Mouse (Mus musculus): ENCODE measurements around the gene Gm26566. TPM values are rescaled to one million over a fixed set of nuclear protein-coding genes. Genes with fewer than 3 reads are reported as not detected.

Gm26566 gene
- 0.84 and 1.0 TPM in 2 replicates for polyA plus RNA-seq (2015; fragmentation: Nextera tagmentation; extraction: Ambion mirVana)

DNA sequence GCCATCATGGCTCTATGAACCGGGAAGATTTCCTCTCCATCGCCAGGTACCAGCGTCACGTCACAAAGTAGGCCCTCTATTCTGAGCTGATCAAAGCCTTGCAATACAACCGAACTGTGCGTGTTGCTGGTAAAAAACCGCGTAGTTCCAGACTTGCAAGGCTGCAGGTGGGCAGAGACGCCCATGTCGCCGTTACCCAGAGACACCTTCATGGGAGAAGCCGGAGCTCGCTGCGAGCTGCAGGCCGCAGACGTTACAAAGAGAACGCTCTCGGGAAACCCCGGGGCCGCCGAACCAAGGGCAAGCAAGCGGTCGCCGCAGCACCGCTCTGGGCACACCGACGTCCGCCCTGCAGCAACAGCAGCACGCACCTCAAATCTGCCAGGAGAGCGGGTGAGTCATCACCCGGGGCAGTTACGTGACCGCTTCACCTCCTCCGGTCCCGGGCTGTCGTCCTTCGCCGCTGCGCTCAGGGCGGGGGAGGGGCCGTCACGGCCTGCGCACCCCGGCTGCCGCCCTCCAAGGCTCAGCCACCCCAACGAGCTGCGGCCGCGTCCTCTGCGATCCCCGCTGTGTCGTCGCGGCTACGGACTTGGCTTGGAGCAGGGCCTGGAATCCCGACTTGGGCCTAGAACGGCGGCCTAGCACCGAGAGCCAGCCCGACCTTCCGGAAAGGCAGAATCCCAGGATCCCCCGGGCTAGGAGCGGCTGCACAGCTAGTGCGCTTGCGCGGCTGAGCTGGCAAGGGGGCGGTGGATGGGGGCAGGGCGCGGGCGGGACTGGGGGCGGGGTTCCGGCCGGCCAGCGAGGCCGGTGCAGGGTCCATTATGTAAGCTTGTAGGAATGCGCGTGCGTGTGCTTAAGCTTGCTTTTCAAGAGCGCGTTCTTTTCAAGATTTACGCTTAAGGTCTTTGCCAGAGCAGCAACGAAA is at the start of gene Gm26566, which contains the start of gene Klhl9:
Gene Gm26566 (plus strand): TSS at position 15 of the 931 bp plus-strand sequence.
Gene Klhl9 (minus strand): TSS at position 675 of the 931 bp plus-strand sequence.
- Histone ChIP-seq H3K27me3 (no peaks in the 10 kb centered on the region), H3K9ac (peak within 1 kb of the TSS; percentile 99), H3K36me3 (peaks cover 10% of the 10 kb centered on the region), H3K4me3 (peak within 1 kb of the TSS; percentile 94), H3K4me1 (peaks cover 23% of the 10 kb centered on the region), H3K9me3 (no peaks in the 10 kb centered on the region), H3K27ac (peak within 1 kb of the TSS; percentile 97), H3K4me2 (peak within 1 kb of the TSS; percentile 81)
- ATAC-seq (ENCODE audit: insufficient number of reproducible peaks, insufficient read depth, low FRiP score, low TSS enrichment, low read depth) = peak; percentile 95
- WGBS = under 1% methylated on average over 82 of the region's 82 CpGs

GRCm38 (mm10) chr4:88676824-88677223 is 44.8 kb upstream of the Gm26566 start, which contains the start of gene Ifna16:
Ifna16 (minus strand) TSS chr4:88676924.
- ATAC-seq (ENCODE audit: insufficient number of reproducible peaks, insufficient read depth, low FRiP score, low TSS enrichment, low read depth) = no peak
- Histone ChIP-seq H3K9ac (no peak within 1 kb of the TSS), H3K4me1 (no peaks in the 10 kb centered on the region), H3K4me2 (no peak within 1 kb of the TSS), H3K27ac (no peak within 1 kb of the TSS), H3K4me3 (no peak within 1 kb of the TSS), H3K36me3 (no peaks in the 10 kb centered on the region), H3K27me3 (no peaks in the 10 kb centered on the region), H3K9me3 (no peaks in the 10 kb centered on the region)
- 83% methylated on average over 1 of the region's 1 CpGs for WGBS

DNA sequence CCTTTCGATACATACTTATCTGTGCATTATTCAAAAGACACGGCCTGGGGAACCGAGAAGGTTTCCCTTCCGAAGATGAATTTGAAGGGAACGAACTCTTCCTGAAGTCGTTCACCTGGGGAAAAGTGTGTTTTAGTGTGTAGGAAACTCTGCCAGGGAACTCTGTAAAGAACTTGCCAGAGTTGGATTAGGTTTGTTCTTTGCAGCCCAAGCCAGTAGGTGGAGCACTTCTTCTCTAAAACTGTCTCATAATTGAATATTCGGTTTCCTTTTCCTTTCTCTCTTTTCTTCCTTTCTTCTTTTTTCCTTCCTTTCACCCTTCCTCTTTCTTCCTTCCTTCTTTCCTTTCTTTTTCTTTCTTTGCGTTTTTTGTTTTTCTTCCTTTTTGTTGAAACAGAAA is 41.2 kb upstream of the Gm26566 start:
- Histone ChIP-seq H3K9ac (no peak overlapping the region), H3K4me2 (no peak overlapping the region)
- ATAC-seq (ENCODE audit: insufficient number of reproducible peaks, insufficient read depth, low FRiP score, low TSS enrichment, low read depth) = no peak

GRCm38 (mm10) chr4:88681353-88681752 is 40.3 kb upstream of the Gm26566 start:
- no peaks in the 10 kb centered on the region for H3K9me3 ChIP-seq
- H3K27ac ChIP-seq = no peak overlapping the region
- ATAC-seq (ENCODE audit: insufficient number of reproducible peaks, insufficient read depth, low FRiP score, low TSS enrichment, low read depth) = no peak
- H3K9ac ChIP-seq = no peak overlapping the region
- H3K4me2 ChIP-seq = no peak overlapping the region
- H3K4me3 ChIP-seq = no peak overlapping the region
- H3K4me1 ChIP-seq = no peaks in the 10 kb centered on the region
- no peaks in the 10 kb centered on the region for H3K36me3 ChIP-seq
- no peaks in the 10 kb centered on the region for H3K27me3 ChIP-seq
- 71% methylated on average over 3 of the region's 3 CpGs for WGBS

More for the DNA sequence above, 41.2 kb upstream of the Gm26566 start:
- no peaks in the 10 kb centered on the region for H3K9me3 ChIP-seq
- H3K27me3 ChIP-seq = no peaks in the 10 kb centered on the region
- no peaks in the 10 kb centered on the region for H3K36me3 ChIP-seq
- WGBS = 50% methylated on average over 8 of the region's 8 CpGs
- H3K4me1 ChIP-seq = no peaks in the 10 kb centered on the region
- no peak overlapping the region for H3K27ac ChIP-seq
- no peak overlapping the region for H3K4me3 ChIP-seq

- H3K27me3 ChIP-seq = no peaks in the 10 kb centered on the region
- H3K36me3 ChIP-seq = no peaks in the 10 kb centered on the region
- no peaks in the 10 kb centered on the region for H3K9me3 ChIP-seq
- 86% methylated on average over 1 of the region's 1 CpGs for WGBS
- H3K4me1 ChIP-seq = no peaks in the 10 kb centered on the region
- H3K27ac ChIP-seq = no peak within 1 kb of the TSS
- H3K4me3 ChIP-seq = no peak within 1 kb of the TSS
- ATAC-seq (ENCODE audit: insufficient number of reproducible peaks, insufficient read depth, low FRiP score, low TSS enrichment, low read depth) = no peak
- H3K4me2 ChIP-seq = no peak within 1 kb of the TSS
- no peak within 1 kb of the TSS for H3K9ac ChIP-seq
Observed at GRCm38 (mm10) chr4:88683812-88684211, 37.8 kb upstream of the Gm26566 start, which contains the start of gene Ifna2. Ifna2 (minus strand) TSS chr4:88683912.

DNA sequence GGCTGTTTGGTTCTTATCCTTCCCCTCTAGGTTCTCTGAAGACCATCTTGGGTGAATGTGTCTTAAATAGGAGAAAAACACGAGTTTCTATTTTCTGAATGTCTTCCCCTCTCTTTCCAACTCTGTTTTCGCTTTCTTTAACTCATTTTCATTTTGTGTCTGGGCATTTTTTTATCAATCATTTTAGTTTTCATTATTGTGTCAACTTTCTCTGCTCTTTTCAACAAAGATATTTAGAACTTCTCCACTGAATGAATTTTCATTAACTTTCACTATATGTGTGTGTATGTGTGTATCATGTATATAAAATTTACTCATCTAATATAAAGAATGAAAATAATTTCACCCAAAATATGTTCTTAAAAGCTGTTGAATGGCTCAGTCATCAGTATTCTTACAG is 30.3 kb upstream of the Gm26566 start, which contains the start of gene Ifnab:
Gene Ifnab (minus strand): TSS at position 101 of the 400 bp plus-strand sequence.
- H3K9me3 ChIP-seq = no peaks in the 10 kb centered on the region
- H3K9ac ChIP-seq = no peak within 1 kb of the TSS
- H3K27ac ChIP-seq = no peak within 1 kb of the TSS
- no peaks in the 10 kb centered on the region for H3K4me1 ChIP-seq
- ATAC-seq (ENCODE audit: insufficient number of reproducible peaks, insufficient read depth, low FRiP score, low TSS enrichment, low read depth) = no peak
- H3K36me3 ChIP-seq = no peaks in the 10 kb centered on the region
- H3K4me2 ChIP-seq = no peak within 1 kb of the TSS
- 71% methylated on average over 2 of the region's 2 CpGs for WGBS
- H3K4me3 ChIP-seq = no peak within 1 kb of the TSS
- H3K27me3 ChIP-seq = peaks cover 2% of the 10 kb centered on the region; the same call in 1 of the 2 replicates

DNA sequence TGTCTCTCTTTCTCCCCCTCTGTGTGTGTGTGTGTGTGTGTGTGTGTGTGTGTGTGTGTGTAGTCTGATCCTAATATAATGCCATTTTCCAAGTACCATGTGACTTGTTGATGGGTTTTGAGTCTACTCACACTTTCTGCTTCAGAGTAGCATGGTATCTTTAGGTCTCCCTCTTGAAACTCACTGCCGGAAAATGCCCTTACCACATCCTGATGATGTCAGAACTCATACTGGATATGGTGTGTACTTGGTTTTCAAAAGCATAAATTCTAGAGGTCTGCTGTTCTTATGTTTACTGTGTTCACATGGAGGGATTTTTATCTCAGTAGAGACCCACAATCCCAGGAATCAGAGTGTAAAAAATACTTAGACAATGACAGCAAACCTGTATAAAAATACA is 29.1 kb upstream of the Gm26566 start:
- no peak overlapping the region for H3K9ac ChIP-seq
- no peaks in the 10 kb centered on the region for H3K36me3 ChIP-seq
- 74% methylated on average over 1 of the region's 1 CpGs for WGBS

GRCm38 (mm10) chr4:88693392-88693791 is 28.2 kb upstream of the Gm26566 start:
- Histone ChIP-seq H3K9ac (no peak overlapping the region), H3K27me3 (peaks cover 3% of the 10 kb centered on the region; the same call in 1 of the 2 replicates), H3K27ac (no peak overlapping the region), H3K4me1 (no peaks in the 10 kb centered on the region), H3K9me3 (no peaks in the 10 kb centered on the region), H3K4me3 (no peak overlapping the region), H3K36me3 (no peaks in the 10 kb centered on the region), H3K4me2 (no peak overlapping the region)
- WGBS = 86% methylated on average over 2 of the region's 2 CpGs
- ATAC-seq (ENCODE audit: insufficient number of reproducible peaks, insufficient read depth, low FRiP score, low TSS enrichment, low read depth) = no peak

More for the DNA sequence above, 29.1 kb upstream of the Gm26566 start:
- Histone ChIP-seq H3K27me3 (peaks cover 3% of the 10 kb centered on the region; the same call in 1 of the 2 replicates), H3K4me2 (no peak overlapping the region), H3K4me3 (no peak overlapping the region), H3K4me1 (no peaks in the 10 kb centered on the region), H3K9me3 (no peaks in the 10 kb centered on the region), H3K27ac (no peak overlapping the region)
- ATAC-seq (ENCODE audit: insufficient number of reproducible peaks, insufficient read depth, low FRiP score, low TSS enrichment, low read depth) = no peak

DNA sequence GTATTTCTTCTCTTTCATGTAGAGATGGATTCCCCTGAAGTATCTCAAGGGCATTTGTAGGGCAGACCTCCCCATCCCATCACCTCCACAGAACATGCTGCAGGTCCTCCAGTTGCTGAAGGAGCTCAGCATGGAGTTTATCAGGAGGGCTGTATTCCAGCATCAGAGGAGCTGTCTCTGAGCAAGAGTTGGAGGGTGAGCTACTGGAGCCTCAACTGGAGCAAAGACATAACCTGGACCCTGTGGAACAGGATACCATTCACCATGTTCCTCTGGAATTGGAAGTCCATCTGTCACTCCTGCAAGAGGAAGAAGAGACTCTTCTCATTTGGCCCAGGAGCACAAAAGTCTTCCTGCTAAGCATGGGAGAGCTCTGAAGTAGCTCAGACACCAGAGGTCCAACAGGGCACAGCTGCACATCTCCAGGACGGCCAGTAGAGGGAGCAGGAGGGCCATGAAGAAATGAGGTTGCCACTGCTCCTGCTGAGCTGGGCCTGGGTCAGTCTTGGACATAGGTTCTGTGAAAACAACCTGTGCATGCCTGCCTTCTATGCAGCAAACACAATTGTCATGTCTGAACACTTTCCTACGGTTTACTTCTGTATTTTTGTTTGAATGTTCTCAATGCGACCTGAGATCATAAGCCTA is 25.2 kb upstream of the Gm26566 start:
- Histone ChIP-seq H3K9ac (no peak overlapping the region), H3K9me3 (no peaks in the 10 kb centered on the region), H3K27me3 (peaks cover 3% of the 10 kb centered on the region; the same call in 1 of the 2 replicates), H3K27ac (no peak overlapping the region), H3K36me3 (no peaks in the 10 kb centered on the region), H3K4me3 (no peak overlapping the region), H3K4me1 (no peaks in the 10 kb centered on the region), H3K4me2 (no peak overlapping the region)
- no peak for ATAC-seq (ENCODE audit: insufficient number of reproducible peaks, insufficient read depth, low FRiP score, low TSS enrichment, low read depth)
- 24% methylated on average over 3 of the region's 3 CpGs for WGBS

- H3K27me3 ChIP-seq = peaks cover 3% of the 10 kb centered on the region; the same call in 1 of the 2 replicates
- no peaks in the 10 kb centered on the region for H3K9me3 ChIP-seq
- H3K4me1 ChIP-seq = no peaks in the 10 kb centered on the region
- no peak overlapping the region for H3K27ac ChIP-seq
- no peak overlapping the region for H3K4me2 ChIP-seq
- no peaks in the 10 kb centered on the region for H3K36me3 ChIP-seq
- H3K9ac ChIP-seq = no peak overlapping the region
- no peak overlapping the region for H3K4me3 ChIP-seq
- no peak for ATAC-seq (ENCODE audit: insufficient number of reproducible peaks, insufficient read depth, low FRiP score, low TSS enrichment, low read depth)
- WGBS = 64% methylated on average over 6 of the region's 6 CpGs
Observed at GRCm38 (mm10) chr4:88697108-88697507, 24.5 kb upstream of the Gm26566 start.

DNA sequence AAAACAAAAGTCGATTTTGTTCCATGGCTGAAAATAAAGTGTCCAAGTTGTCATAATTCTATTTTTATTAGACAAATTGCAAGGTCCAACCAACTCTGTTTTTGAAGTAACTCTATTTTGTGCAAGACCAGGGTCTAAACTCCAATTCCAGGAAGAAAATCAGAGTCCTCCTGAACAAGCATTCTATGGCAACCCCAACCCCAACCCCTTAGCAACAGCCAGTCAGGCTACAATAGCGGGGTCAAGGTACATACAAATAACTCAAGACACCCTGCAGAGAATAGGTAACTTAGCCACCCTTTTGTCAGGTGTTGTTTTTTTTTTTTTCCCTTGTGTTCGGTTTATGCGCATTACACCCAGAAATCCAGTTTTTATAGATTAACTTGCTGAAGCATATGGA is 23.9 kb upstream of the Gm26566 start:
- 84% methylated on average over 4 of the region's 4 CpGs for WGBS
- Histone ChIP-seq H3K4me1 (no peaks in the 10 kb centered on the region), H3K27ac (no peak overlapping the region), H3K4me3 (no peak overlapping the region), H3K4me2 (no peak overlapping the region), H3K9me3 (no peaks in the 10 kb centered on the region), H3K9ac (no peak overlapping the region), H3K36me3 (no peaks in the 10 kb centered on the region), H3K27me3 (peaks cover 3% of the 10 kb centered on the region; the same call in 1 of the 2 replicates)
- ATAC-seq (ENCODE audit: insufficient number of reproducible peaks, insufficient read depth, low FRiP score, low TSS enrichment, low read depth) = no peak
